Mouse (Mus musculus) urinary bladder, postnatal 14 days (tissue): ENCODE data around the gene Atp2a2.

Experiments used
- DNase-seq: peaks from one replicate; pipeline ENCODE4 v3.0.0; 2021; ENCODE audit warnings: low spot score

Gene Atp2a2

DNA sequence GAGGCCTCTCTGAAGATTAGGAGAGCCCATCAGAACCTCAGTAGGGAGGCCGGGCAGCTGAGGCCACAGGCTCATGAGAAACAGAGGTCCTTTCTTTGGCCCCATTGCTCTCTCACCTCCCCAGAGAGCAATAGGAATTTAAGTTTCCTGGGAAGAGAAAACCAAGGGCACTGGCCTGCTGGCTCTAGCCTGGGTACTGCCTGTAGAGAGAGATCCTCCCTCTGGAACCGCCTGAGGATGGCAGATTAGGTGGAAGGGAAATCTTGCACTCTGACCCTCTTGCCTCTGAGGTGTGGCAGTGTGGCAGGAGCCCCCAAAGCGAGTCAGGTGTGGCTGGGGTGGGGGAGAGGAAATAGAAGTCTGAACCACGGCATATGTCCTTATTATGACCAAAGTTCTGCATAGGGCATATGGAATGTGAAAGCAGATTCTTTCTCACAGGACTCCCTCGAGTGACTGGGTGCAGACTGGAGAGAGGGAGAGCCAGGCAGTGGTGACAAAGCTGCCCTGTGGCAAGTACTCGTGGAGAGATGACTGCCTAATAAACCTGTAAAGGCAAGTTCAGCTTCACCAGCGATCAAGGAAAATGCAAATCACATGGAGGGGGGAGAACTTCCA, 17.1 kb upstream of the Atp2a2 start:
- no peak for DNase-seq

- DNase-seq: no peak
These were observed 16.2 kb upstream of the Atp2a2 start for GRCm38 (mm10) chr5:122518247-122518646.

GRCm38 (mm10) chr5:122516901-122517300, 14.9 kb upstream of the Atp2a2 start:
- no peak for DNase-seq

- no peak for DNase-seq
These were observed 14.2 kb upstream of the Atp2a2 start for GRCm38 (mm10) chr5:122516029-122516730.

DNA sequence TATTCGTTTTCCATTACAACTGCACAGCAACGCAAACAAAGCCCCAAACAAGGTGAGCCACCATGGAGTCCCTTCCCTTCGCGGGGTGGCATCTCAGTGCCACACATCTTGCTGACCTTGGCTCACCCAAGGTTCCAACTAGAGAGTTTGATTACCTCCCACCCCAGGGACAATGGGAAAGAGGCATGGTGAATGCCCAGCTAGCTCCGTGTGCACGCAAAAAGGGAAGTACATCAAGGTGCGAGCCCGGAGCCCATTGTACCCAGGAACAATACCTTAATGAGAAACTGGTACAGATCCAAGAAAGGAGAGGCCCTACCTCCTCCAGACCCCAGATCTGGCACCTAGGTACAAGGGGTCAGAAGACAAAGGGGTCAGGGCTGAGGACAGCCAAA, 12.1 kb upstream of the Atp2a2 start:
- DNase-seq: no peak

DNA sequence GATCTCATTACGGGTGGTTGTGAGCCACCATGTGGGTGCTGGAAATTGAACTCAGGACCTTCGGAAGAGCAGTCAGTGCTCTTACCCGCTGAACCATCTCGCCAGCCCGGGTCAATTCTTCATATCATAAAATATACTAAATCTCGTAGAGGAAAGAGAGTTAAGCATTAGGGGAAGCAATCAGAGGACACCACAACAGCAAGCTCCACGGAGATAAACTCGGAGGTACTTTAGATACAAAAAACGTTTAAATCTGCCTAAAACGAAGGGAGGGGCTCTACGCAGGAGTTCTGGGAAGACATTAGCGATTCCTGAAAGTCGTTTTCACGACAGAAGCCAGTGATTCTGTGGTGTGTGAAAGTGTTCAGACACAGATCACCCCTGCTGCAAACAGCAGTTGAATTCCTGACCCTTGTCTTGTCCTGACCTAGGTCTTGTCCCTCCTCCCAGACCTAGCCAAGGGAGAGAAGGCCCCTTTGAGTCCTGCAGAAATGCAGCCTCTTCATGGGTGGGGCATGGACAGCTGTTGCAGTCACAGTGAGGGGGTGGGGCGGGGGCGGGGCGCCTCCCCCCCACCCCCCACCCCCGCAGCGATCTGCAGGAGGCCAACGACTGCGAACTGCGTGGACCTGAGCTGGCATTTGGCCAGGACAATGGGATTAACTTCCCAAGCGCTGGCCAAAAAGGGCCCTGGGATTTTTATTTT, 11.5 kb upstream of the Atp2a2 start:
- no peak for DNase-seq

DNA sequence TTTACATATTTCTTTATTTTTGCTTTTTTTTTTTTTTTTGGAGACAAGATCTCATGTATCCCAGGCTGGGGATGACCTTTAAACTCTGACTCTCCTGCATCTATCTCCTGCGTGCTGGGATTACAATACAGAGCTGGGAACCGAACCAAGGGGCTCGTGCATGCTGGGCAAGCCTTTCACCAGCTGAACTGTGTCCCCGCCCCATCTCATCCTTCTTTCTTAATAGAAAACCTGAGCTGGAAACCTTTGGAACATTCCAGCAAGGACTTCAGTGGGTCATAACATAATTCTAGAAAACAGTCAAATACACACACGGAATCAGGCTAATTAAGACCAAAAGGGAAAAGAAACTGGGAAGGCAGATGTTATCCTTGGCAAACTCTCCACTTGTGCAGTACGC, 10.0 kb upstream of the Atp2a2 start:
- DNase-seq: no peak

- no peak for DNase-seq
These were observed 9.4 kb upstream of the Atp2a2 start for GRCm38 (mm10) chr5:122511405-122511804.

- peak; percentile 59 for DNase-seq
These were observed 8.7 kb upstream of the Atp2a2 start for GRCm38 (mm10) chr5:122510651-122511157.

DNA sequence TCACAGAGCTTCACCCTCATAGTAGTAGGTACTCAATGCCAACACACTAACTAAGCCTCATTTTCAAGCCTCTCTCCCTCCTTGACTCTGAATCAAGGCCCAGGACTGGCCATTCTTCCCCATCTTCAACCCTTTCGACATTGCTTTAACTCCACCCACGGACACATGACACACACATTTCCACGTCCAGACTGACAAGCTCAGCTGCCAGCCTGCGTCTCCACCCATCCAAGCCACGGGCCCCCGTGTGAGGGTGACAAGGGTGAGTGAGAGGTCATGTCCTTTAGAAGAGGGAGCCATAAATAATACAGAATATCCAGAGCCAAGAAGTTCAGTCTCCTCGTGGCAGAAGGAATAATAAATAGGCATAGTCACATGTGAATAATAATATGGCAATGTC, 7.6 kb upstream of the Atp2a2 start:
- DNase-seq: peak; percentile 3

DNA sequence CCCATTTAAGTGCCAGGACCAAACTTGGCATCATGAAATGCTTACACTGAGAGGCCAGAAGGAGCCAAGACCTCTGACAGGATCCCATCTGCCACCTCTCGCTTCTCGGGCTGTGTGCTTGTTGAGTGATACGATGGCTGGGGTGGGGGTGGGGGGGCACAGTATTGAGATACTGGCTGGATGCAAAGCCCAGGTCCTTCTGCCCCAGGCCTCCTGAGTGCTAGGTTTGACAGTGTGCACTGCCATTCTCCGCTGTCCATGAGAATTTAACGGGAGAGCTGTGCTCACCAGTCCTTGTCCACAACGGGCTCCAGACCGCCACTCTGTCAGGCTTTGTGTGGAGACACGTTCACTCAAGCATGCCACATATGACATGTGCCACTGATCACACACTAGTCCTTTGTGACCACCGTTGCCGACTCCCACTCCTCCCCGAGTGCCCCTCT, 6.9 kb upstream of the Atp2a2 start:
- no peak for DNase-seq

GRCm38 (mm10) chr5:122507396-122507795, 5.4 kb upstream of the Atp2a2 start:
- no peak for DNase-seq

- DNase-seq: no peak
These were observed 4.4 kb upstream of the Atp2a2 start for GRCm38 (mm10) chr5:122506462-122506861.

DNA sequence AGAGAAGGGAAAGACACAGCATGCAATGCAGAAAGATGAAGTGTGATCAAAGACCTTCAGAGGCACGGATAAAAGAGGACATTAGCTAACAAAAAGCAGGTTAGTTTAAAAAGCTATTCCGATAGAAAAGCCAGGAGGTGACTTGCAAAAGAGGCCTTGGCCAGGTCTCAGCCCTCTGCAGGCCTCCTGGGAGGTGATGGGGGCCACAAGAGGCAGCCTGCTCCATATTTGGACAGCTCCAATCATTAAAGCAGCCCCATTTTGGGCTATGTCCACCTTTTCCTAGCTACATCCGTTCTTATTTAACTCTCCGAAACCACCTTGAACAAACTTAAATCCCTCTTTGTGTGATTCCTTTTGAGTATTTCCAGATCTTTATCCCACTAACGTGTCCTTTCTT, 3.5 kb upstream of the Atp2a2 start:
- DNase-seq: no peak

DNA sequence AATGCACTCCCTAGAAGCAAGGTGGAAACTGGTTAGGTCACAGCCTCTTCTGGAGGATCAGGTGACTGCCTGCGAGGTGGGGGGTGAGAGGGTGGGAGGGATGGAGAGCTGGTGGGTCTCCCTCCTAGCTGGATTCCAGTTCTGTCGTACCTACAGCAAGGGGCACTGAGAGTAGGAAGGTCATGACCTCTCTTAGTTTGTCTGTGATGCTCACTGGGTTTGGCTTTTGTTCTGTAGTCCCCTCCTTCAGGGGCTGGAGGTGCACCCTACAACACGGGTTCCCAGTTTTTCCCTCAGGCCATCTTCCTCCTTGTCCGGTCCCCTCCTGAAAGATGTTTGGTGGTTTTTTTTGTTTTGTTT, 1.7 kb upstream of the Atp2a2 start:
- DNase-seq: no peak

GRCm38 (mm10) chr5:122503015-122503759, 1.2 kb upstream of the Atp2a2 start:
- DNase-seq: no peak

DNA sequence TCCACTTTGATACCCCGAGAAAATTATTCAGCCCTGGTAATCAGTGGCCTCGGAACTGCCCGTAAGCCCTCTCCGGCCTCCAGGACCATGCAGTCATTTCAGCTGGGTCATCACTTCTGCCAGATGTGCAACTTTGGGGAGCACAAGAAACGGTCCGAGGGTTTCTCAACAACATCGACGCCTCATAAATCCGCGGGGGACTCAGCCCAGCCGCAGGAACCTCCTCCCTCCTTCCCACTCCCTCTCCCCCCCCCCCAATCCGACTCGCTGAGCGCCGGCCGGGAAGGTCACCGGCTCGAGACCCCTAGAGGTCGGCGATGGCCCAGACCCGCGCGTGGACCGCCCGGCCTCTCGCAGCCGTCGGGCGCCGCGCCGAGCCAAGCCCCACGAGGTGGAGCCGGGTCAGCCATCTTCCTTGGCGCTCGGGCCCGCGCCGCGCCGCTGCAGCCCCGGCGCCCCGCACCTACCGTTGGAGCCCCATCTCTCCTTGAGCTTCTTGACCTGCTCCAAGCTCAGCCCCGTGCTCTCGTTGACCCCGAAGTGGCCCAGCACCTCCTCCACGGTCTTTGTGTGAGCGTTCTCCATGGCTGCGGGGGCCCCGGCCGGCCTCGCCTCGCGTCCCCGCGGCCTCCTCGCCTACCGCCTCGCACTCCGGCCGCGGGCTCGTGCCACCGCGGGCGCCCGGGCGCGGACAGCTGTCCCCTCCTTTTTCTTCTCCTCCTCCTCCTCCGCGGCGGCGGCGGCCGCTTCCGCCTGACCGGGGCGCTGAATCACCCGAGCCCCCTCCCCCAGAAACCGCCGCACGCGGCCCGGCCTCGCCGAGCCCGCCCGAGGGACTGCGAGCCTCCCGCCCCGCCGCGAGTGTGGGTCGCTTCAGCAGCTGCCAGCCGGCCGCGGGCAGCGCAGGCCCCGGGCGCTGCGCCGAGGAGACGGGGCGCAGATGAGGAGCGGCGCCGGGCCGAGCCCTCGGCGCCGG, 636 bp downstream of the Atp2a2 start:
- peak; percentile 59 for DNase-seq

GRCm38 (mm10) chr5:122500563-122500962, 1.5 kb downstream of the Atp2a2 start:
- no peak for DNase-seq

GRCm38 (mm10) chr5:122500141-122500540, 1.9 kb downstream of the Atp2a2 start:
- no peak for DNase-seq

DNA sequence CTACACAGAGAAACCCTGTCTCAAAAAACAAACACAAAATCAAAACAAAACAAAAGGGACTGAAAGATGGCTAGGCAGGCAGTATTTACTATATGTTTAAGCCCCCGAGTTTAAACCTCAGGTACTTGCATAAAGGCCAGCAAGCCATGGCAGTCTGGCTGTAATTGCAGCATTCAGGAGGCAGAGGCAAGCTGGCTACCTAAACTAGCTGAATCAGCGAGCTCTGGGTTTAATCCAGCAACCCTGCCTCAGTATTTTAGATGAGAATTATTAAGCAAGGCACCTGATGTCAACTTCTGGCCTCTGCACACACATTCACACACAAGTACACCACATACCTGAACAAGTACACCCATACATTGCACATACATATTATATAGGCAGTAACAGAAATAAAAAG, 4.0 kb downstream of the Atp2a2 start:
- DNase-seq: no peak

- no peak for DNase-seq
These were observed 5.0 kb downstream of the Atp2a2 start for GRCm38 (mm10) chr5:122496990-122497389.
